Mouse (Mus musculus): ENCODE results near the gene Prrg2. TPM values are rescaled to one million over a fixed set of nuclear protein-coding genes. Genes with fewer than 3 reads are reported as not detected.

Prrg2 gene
- polyA plus RNA-seq, 1 experiment from 2014 or later = 17.8 TPM

GRCm38 (mm10) chr7:45052181-45052861, 10.2 kb downstream of the Prrg2 start:
- ATAC-seq (ENCODE audit: low FRiP score) = no peak
- peak overlapping the region; percentile 97 for H3K9ac ChIP-seq
- H3K27me3 ChIP-seq = no peaks in the 10 kb centered on the region
- peak overlapping the region; percentile 98 for H3K4me2 ChIP-seq (replicated peaks)
- H3K4me1 ChIP-seq = peaks cover 28% of the 10 kb centered on the region
- WGBS = 0% methylated on average over 37 of the region's 38 CpGs
- H3K27ac ChIP-seq = peak overlapping the region; percentile 100
- H3K9me3 ChIP-seq (replicated peaks) = no peaks in the 10 kb centered on the region
- peaks cover 31% of the 10 kb centered on the region for H3K36me3 ChIP-seq
- H3K4me3 ChIP-seq = peak overlapping the region; percentile 93

- Histone ChIP-seq H3K4me3 (peak overlapping the region; percentile 93), H3K9me3 (replicated peaks) (no peaks in the 10 kb centered on the region), H3K27ac (peak overlapping the region; percentile 100), H3K27me3 (no peaks in the 10 kb centered on the region), H3K4me2 (replicated peaks) (peak overlapping the region; percentile 98), H3K36me3 (peaks cover 38% of the 10 kb centered on the region), H3K9ac (peak overlapping the region; percentile 97), H3K4me1 (peaks cover 28% of the 10 kb centered on the region)
- 2% methylated on average over 13 of the region's 13 CpGs for WGBS
- no peak for ATAC-seq (ENCODE audit: low FRiP score)
These were observed 10.9 kb downstream of the Prrg2 start for GRCm38 (mm10) chr7:45051601-45051974.

- H3K4me2 ChIP-seq (replicated peaks) = peak overlapping the region; percentile 98
- peak overlapping the region; percentile 97 for H3K9ac ChIP-seq
- 2% methylated on average over 16 of the region's 16 CpGs for WGBS
- H3K4me3 ChIP-seq = peak overlapping the region; percentile 93
- H3K4me1 ChIP-seq = peaks cover 28% of the 10 kb centered on the region
- H3K9me3 ChIP-seq (replicated peaks) = no peaks in the 10 kb centered on the region
- peak; percentile 46 for ATAC-seq (ENCODE audit: low FRiP score)
- H3K36me3 ChIP-seq = peaks cover 44% of the 10 kb centered on the region
- H3K27ac ChIP-seq = peak overlapping the region; percentile 100
- no peaks in the 10 kb centered on the region for H3K27me3 ChIP-seq
These were observed 11.4 kb downstream of the Prrg2 start for GRCm38 (mm10) chr7:45050945-45051600.

GRCm38 (mm10) chr7:45048923-45049657, 13.4 kb downstream of the Prrg2 start:
- Histone ChIP-seq H3K4me3 (no peak overlapping the region), H3K4me1 (peaks cover 25% of the 10 kb centered on the region), H3K9ac (no peak overlapping the region), H3K4me2 (replicated peaks) (no peak overlapping the region), H3K9me3 (replicated peaks) (no peaks in the 10 kb centered on the region), H3K36me3 (peaks cover 63% of the 10 kb centered on the region), H3K27me3 (no peaks in the 10 kb centered on the region), H3K27ac (no peak overlapping the region)
- ATAC-seq (ENCODE audit: low FRiP score) = no peak
- 90% methylated on average over 23 of the region's 23 CpGs for WGBS

- no peaks in the 10 kb centered on the region for H3K27me3 ChIP-seq
- no peak for ATAC-seq (ENCODE audit: low FRiP score)
- H3K36me3 ChIP-seq = peaks cover 72% of the 10 kb centered on the region
- H3K4me2 ChIP-seq (replicated peaks) = no peak overlapping the region
- no peak overlapping the region for H3K9ac ChIP-seq
- no peak overlapping the region for H3K27ac ChIP-seq
- 93% methylated on average over 38 of the region's 38 CpGs for WGBS
- H3K4me1 ChIP-seq = peaks cover 22% of the 10 kb centered on the region
- no peak overlapping the region for H3K4me3 ChIP-seq
- H3K9me3 ChIP-seq (replicated peaks) = no peaks in the 10 kb centered on the region
These were observed 14.2 kb downstream of the Prrg2 start for GRCm38 (mm10) chr7:45048001-45048890.

- no peaks in the 10 kb centered on the region for H3K9me3 ChIP-seq (replicated peaks)
These were observed 15.0 kb downstream of the Prrg2 start for GRCm38 (mm10) chr7:45047491-45047890.

GRCm38 (mm10) chr7:45046853-45047350, 15.6 kb downstream of the Prrg2 start:
- 96% methylated on average over 26 of the region's 26 CpGs for WGBS
- Histone ChIP-seq H3K27me3 (no peaks in the 10 kb centered on the region), H3K9me3 (replicated peaks) (no peaks in the 10 kb centered on the region), H3K36me3 (peaks cover 85% of the 10 kb centered on the region), H3K4me3 (no peak overlapping the region; the same call in 1 of the 2 replicates), H3K27ac (no peak overlapping the region), H3K9ac (no peak overlapping the region), H3K4me2 (replicated peaks) (no peak overlapping the region), H3K4me1 (peaks cover 20% of the 10 kb centered on the region)
- ATAC-seq (ENCODE audit: low FRiP score) = no peak

More at GRCm38 (mm10) chr7:45047491-45047890, 15.0 kb downstream of the Prrg2 start:
- Histone ChIP-seq H3K27ac (no peak overlapping the region), H3K36me3 (peaks cover 79% of the 10 kb centered on the region), H3K4me3 (no peak overlapping the region), H3K4me1 (peaks cover 22% of the 10 kb centered on the region), H3K27me3 (no peaks in the 10 kb centered on the region), H3K9ac (no peak overlapping the region), H3K4me2 (replicated peaks) (no peak overlapping the region)
- no peak for ATAC-seq (ENCODE audit: low FRiP score)
- 95% methylated on average over 14 of the region's 14 CpGs for WGBS

GRCm38 (mm10) chr7:45045741-45046140, 16.7 kb downstream of the Prrg2 start:
- Histone ChIP-seq H3K9me3 (replicated peaks) (no peaks in the 10 kb centered on the region), H3K4me1 (peaks cover 8% of the 10 kb centered on the region), H3K27ac (no peak overlapping the region), H3K4me2 (replicated peaks) (no peak overlapping the region), H3K36me3 (peaks cover 97% of the 10 kb centered on the region), H3K4me3 (no peak overlapping the region), H3K27me3 (no peaks in the 10 kb centered on the region), H3K9ac (no peak overlapping the region)
- no peak for ATAC-seq (ENCODE audit: low FRiP score)
- WGBS = 94% methylated on average over 22 of the region's 22 CpGs

GRCm38 (mm10) chr7:45043307-45043706, 19.2 kb downstream of the Prrg2 start:
- H3K9me3 ChIP-seq (replicated peaks) = no peaks in the 10 kb centered on the region
- no peaks in the 10 kb centered on the region for H3K4me1 ChIP-seq
- H3K36me3 ChIP-seq = peaks cover 99% of the 10 kb centered on the region
- ATAC-seq (ENCODE audit: low FRiP score) = no peak
- peak overlapping the region; percentile 32; the same call in 1 of the 2 replicates for H3K9ac ChIP-seq
- WGBS = 96% methylated on average over 14 of the region's 14 CpGs
- H3K27me3 ChIP-seq = no peaks in the 10 kb centered on the region
- H3K4me2 ChIP-seq (replicated peaks) = no peak overlapping the region
- no peak overlapping the region for H3K27ac ChIP-seq
- H3K4me3 ChIP-seq = no peak overlapping the region

- Histone ChIP-seq H3K4me1 (no peaks in the 10 kb centered on the region), H3K9me3 (replicated peaks) (no peaks in the 10 kb centered on the region), H3K27me3 (no peaks in the 10 kb centered on the region), H3K9ac (no peak overlapping the region), H3K27ac (no peak overlapping the region), H3K36me3 (peaks cover 99% of the 10 kb centered on the region), H3K4me2 (replicated peaks) (no peak overlapping the region), H3K4me3 (no peak overlapping the region)
- WGBS = 95% methylated on average over 9 of the region's 9 CpGs
- ATAC-seq (ENCODE audit: low FRiP score) = no peak
These were observed 21.6 kb downstream of the Prrg2 start for GRCm38 (mm10) chr7:45040851-45041250.

- Histone ChIP-seq H3K27ac (no peak overlapping the region), H3K9me3 (replicated peaks) (no peaks in the 10 kb centered on the region), H3K4me2 (replicated peaks) (no peak overlapping the region), H3K36me3 (peaks cover 99% of the 10 kb centered on the region), H3K4me3 (no peak overlapping the region), H3K9ac (no peak overlapping the region), H3K27me3 (no peaks in the 10 kb centered on the region), H3K4me1 (no peaks in the 10 kb centered on the region)
- WGBS = 93% methylated on average over 9 of the region's 9 CpGs
- no peak for ATAC-seq (ENCODE audit: low FRiP score)
These were observed 24.1 kb downstream of the Prrg2 start for GRCm38 (mm10) chr7:45038411-45038810.
